Mouse (Mus musculus): Measurements from ENCODE around the gene Scn5a.

- TF ChIP-seq CTCF (conservative IDR thresholded peaks at IDR 0.05; ENCODE audit: low read length) (no peak), NANOG (IDR thresholded peaks at IDR 0.05; ENCODE audit: borderline replicate concordance, low read length) (no peak)
Observed at GRCm38 (mm10) chr9:119516815-119517214, 62.0 kb downstream of the Scn5a start.
